Mouse (Mus musculus): ENCODE results near the gene Il1a.

Il1a gene

GRCm38 (mm10) chr2:129309836-129310235 lies at the start of gene Il1a:
Gene Il1a (minus strand): TSS chr2:129309972.
- no peak for DNase-seq (ENCODE audit: low spot score)

DNA sequence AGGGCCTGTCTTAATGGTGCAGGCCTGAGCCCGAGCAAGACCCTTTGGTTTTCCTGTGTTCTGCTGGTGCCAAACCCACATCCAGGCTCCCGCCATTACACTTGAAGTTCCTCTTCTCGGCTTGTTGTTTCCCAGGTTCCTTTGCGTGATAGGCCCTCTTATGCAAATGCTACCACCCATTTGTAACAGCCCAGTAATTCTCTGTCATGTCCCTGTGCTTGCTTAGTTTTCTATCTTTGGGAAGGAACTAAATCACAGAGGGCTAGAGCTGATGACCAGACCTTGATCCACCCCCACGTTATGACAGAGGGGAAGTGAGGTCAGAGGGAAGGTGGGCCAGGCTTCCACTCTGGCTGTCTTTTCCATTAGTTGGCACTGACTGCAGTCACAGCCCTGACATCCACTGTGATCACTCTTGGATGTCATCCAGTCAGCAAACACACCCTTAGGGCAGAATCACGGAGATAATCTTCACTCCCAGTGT lies 28.4 kb upstream of the Il1a start:
- DNase-seq (ENCODE audit: low spot score), result no peak

GRCm38 (mm10) chr2:129333471-129333870 lies 23.7 kb upstream of the Il1a start:
- no peak for DNase-seq (ENCODE audit: low spot score)

DNA sequence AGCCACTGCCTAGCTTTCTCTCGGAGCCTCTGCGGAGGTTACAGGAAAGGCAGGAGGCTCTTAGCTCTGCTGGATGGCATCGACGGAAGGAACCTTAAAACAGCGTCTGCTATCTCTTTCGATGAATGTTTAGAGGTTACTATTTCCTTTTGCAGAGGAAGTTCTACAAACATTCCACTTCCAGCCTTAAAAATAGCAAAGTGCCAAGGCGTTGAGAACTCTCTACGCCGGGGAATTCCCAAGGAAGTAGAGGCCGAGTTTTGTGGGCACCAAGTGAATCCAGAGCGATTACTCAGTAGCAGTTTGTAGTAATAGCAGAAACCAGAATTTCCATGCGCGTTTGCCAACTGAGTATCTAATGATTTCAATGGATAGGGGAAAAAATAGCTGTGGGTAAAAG lies 20.8 kb upstream of the Il1a start:
- no peak for DNase-seq (ENCODE audit: low spot score)

- DNase-seq (ENCODE audit: low spot score), result no peak
Observed at GRCm38 (mm10) chr2:129330024-129330423, 20.3 kb upstream of the Il1a start.

GRCm38 (mm10) chr2:129328238-129328637 lies 18.5 kb upstream of the Il1a start:
- no peak for DNase-seq (ENCODE audit: low spot score)

DNA sequence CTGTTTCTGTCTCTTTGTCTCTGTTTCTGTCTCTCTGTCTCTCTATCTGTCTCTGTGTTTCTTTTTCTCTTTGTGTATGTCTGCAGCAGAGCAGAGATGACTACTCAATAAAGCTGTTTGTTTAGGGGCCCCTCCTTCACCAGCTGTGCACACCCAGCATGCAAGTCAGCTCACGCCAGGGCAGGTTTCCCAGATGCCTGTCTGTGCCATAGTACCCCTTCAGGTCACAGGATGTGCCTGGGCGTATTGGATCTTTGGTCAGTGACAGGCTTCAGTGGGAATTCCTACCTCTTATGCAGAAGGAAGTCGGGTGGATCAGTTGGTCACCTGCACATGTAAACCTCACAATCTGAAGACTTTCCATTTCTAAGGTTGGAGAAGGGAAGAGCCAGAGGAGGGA lies 14.4 kb upstream of the Il1a start:
- DNase-seq (ENCODE audit: low spot score), result no peak

DNA sequence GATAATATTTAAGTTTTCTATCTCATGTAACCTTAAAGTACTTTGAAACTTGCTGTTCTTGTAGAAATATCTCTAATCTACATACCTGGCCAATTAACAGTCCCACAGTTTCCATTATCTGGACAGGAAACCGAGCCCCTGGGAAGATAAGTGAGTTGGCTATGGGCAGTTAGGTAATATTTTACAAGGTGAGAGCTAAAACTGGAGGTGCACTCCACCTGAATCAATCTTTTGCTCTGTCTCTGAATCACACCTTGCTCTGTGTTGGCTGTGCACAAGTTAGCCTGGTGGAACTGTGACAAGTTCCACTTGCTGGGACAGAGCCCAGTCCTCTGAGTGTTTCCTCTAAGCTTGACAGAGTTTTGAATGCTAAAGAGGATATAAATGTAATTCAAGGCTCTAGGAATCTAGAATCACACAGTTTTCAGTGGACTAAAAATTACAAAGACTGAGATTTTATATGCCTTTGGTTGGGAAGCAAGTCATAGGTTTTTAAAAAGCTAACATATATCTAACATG lies 12.4 kb upstream of the Il1a start:
- no peak for DNase-seq (ENCODE audit: low spot score)

DNA sequence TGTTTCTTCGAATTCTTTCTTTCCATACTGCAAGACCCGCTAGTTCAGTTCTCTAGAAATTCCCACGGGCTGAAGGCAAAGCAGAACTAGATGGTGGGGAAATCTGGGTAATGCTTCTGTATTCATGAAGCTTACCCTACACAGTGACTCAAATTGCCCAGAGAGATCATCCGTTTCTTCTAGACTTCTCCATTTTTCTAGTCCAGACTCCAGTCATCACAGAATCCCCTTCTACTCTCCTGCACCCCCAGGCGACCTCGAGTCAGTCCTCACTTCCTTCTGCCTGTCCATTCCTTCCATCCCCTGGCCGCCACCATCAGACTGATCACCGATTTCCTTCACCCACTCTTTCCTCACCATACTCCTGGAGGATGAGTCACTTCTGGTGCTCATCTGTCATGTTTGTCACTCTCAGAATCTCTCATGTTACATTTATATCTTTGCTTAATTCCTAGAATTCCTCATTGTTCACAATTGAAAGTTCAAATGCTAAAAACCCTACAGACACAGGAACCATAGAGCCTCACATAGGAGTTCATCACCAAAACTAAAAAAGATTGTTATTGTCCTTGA lies 10.3 kb upstream of the Il1a start:
- DNase-seq (ENCODE audit: low spot score), result no peak

GRCm38 (mm10) chr2:129315831-129316230 lies 6.1 kb upstream of the Il1a start:
- no peak for DNase-seq (ENCODE audit: low spot score)

- no peak for DNase-seq (ENCODE audit: low spot score)
Observed at GRCm38 (mm10) chr2:129314880-129315279, 5.1 kb upstream of the Il1a start.

- DNase-seq (ENCODE audit: low spot score), result no peak
Observed at GRCm38 (mm10) chr2:129313934-129314333, 4.2 kb upstream of the Il1a start.

GRCm38 (mm10) chr2:129306020-129306419 lies 3.8 kb downstream of the Il1a start:
- DNase-seq (ENCODE audit: low spot score), result no peak

DNA sequence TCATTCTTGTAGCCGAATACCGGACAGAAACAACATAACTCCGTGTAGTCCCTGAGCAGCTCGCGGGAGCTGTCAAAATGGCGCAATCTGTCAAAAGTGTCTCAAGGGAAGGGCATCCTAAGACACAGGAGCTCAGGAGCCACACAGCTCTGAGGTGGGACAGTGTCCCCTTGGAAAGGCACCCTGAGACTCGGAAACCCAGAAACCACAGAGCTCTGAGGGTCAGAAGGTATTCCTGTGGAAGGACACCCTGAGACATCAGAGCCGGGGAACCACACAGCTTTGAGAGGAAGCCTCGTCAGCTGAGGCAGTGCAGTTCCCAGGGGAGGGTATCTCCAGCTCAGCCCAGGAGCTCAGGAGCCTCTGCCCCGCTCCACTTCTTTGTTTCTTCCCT lies 12.2 kb downstream of the Il1a start:
- no peak for DNase-seq (ENCODE audit: low spot score)

DNA sequence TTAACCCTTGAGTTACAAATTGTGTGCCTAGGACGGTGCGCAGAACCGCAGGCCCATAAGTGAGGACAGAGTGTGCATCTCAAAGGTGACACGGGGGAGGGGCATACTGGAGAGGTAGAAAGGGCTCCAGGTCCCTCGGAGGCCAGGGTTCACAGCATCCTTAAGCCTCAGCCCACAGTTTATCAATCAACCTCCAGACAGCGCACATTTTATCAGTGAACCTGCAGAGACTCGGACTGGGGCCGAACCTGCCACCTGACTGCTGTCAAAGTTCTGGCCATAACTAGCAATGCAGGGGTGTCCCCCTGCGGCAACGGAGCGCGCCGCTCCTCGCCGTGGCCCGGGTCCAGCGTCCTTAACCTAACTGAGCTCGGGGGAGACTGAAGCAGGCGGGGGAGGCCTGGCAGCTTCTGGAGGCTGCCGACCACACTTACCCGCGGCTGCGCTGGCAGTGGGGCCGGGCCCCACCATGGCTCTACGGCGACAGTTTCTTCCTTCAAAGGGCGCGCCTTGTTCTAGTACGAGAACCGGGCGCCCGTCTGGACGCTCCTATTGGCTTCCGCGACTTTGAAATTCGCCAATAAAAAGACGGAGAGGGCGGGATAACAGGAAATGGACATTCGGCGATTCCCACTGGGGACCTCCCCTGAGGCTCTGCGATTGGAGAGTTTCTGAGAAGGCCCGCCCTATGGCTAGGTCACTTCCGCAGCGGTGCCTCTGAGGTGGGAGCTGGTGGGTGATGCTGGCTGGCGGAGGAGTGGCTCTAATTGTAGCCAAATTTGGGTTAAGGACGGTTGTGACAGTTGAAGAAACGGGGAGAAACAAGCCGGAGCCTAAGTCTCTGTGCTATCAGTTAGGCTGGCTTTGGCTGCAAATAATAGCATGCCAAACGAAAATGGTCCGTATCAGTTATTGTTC lies 12.8 kb downstream of the Il1a start, which contains the start of gene Ckap2l:
Ckap2l (minus strand) TSS at position 542 of the 918 bp plus-strand sequence.
- DNase-seq (ENCODE audit: low spot score), result peak; percentile 93

GRCm38 (mm10) chr2:129296086-129296485 lies 13.7 kb downstream of the Il1a start:
- DNase-seq (ENCODE audit: low spot score), result no peak

DNA sequence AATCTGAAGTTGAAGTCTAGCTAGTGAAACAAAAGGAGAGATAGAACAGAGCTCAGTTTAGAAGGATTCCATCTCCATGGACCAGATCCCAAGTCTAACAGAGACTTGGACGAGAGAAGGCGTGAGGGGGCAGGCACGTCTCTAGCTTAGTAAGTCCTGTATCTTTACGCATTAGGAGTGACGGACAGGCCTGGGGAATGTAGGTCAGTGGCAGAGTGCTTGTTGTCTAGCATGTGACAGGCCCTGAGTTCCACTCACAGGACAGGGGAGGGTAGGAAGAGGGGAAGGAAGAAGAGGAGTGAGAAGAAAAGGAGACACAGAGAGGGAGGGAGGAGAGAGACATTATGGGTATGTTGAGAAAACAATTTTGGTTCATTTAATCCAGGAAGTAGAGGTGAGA lies 14.7 kb downstream of the Il1a start:
- DNase-seq (ENCODE audit: low spot score), result no peak

DNA sequence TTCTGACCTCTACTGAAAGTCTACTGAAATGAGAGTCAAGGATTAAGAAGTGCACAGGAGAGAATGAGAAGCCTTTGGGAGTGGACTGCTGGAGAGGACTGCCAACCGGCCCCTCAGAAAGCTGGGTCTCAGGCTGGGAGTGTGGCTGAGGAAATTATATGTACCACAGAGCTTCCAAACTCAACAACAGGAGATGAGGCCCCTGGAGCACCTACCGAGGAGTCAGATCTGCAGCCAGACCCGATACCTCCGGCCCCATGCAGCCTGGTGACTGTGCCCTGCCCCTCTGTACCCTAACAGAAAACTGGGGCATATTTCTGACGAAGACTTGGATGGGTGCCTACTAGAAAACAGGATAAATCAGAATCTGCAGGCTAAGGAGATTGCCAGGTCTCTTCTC lies 35.9 kb downstream of the Il1a start:
- DNase-seq (ENCODE audit: low spot score), result no peak

DNA sequence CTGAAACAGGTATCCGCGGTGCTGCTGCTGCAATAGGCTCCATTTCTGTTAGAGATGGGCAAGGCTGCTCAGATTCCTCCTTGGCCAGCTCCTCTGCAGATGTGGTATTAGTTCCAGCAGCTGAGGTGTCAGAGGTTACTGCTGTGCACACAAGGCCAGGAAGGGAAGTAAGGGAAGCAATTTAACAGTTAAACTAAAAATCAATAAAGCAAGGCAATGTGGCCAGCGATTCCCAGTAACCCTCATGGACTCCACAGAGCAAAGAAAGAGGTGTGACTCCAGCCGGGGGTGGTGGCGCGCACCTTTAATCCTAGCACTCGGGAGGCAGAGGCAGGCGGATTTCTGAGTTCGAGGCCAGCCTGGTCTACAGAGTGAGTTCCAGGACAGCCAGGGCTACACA lies 39.2 kb downstream of the Il1a start:
- no peak for DNase-seq (ENCODE audit: low spot score)

DNA sequence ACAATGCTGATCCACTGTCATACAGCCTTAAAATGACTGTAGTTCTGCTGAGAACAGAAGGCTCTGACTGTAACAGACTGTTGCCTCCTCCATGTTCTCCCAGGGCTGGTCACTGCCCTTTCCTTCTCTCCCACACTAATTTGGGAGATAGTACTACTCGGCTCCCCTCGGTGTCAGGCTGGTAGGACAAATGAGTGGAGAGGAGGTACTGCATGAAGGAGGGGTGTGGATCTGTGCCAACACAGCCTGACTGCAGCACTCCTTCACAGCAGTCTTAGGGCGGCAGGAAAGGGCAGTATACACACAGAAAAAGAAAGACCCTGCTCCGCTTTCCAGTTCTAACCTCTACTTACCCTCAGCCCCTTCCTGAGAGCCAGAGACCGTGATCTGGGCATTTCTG lies 39.8 kb downstream of the Il1a start:
- no peak for DNase-seq (ENCODE audit: low spot score)

DNA sequence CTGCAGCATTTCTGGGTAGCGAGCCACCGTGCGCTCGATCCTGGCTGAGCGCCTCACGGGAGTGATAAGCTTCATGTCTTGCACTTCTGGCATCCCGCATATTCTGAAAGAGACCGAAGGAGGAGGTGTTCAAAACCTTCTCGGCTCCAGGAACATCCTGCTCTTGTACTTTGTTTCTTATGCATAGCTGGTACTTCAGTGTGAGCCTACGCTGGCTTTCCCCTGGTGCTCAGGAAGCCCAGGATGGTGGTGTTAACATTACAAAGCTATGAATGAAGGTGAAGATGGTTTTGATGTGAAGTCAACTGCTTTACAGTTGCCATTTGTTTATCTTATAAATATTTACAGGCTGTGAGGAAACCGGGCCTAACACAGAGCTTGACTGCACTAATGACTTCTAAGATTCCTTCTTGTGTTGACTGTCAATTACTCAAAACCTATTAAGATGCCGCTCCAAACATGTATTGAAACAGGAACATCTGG lies 40.6 kb downstream of the Il1a start:
- DNase-seq (ENCODE audit: low spot score), result no peak

DNA sequence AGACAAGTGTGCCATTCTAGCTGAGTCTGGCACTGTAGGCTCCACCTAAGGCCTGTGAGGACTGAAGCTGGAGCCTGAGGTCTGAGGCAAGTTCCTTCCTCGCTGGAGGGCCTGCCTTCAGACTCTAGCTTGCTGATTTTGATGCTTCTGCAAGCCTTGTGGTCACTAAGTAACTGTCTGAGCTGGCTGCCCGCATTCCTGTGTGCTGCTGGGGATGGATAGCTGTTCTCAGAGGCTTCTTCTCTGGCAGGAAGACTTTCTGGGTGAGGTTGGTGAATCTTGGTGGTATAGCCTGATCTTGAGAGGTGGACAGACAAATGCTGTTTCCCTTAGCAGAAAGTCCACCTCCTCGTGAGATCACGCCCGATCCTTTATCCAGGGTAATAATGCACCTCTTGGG lies 42.0 kb downstream of the Il1a start:
- no peak for DNase-seq (ENCODE audit: low spot score)

DNA sequence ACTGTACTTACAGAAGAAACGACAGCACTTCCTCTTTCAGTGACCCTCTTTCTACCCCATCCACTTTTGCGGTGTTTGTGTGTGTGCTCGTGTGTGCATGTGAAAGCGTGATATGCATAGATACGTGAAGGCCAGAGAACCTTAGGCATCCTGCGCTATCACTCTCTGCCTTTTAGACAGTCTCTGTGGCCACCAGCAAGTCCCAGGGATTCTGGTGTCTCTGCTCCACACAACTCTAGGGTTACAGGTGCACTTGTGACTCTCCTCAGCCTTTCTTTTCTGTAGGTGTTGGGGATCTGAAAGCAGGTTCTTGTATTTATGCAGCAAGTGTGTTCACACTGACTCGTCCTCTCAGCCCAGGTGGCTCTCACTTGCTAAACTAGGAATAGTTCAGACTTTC lies 44.5 kb downstream of the Il1a start:
- no peak for DNase-seq (ENCODE audit: low spot score)

Data from ovary, postnatal 14 days (tissue).